Mouse (Mus musculus) adrenal gland, adult 18-20 months (tissue): Measurements from ENCODE around the gene Hspbp1. TPM values are rescaled to one million over a fixed set of nuclear protein-coding genes. Genes with fewer than 3 reads are reported as not detected.
A peak's percentile ranks its signal among the peaks of the same experiment; 100 is the strongest.

Source experiments
- DNase-seq, 2 experiments: peaks; one replicate each; pipeline ENCODE4 v3.0.0; 2021 to 2022; ENCODE audit warnings: low spot score in 2 of 2
- long read RNA-seq, 2 experiments: library from polyadenylated mRNA; stranded (forward); transcript quantifications; one replicate each; pipeline ENCODE4 v2.0.0; 2021
- total RNA-seq, 2 experiments: library from RNA; stranded (reverse); gene quantifications; 1 replicate in 1 of 2; 2 replicates in 1 of 2; pipeline ENCODE4 v1.2.3; 2021

The Hspbp1 gene
- total RNA-seq: 10 to 100 TPM; 47.8 TPM
- long read RNA-seq, experiment 1, transcript Hspbp1-201 (8 exons, 1,593 nt): major isoform, 6 of 30 reads
- long read RNA-seq, experiment 1, partial matches to known transcripts: 2 of 30 reads
- long read RNA-seq, experiment 1, other reads (novel, unspliced or antisense): 22 of 30 reads
- long read RNA-seq, experiment 2, transcript Hspbp1-201 (8 exons, 1,593 nt): major isoform, 28 of 116 reads
- long read RNA-seq, experiment 2, partial matches to known transcripts: 16 of 116 reads
- long read RNA-seq, experiment 2, other reads (novel, unspliced or antisense): 72 of 116 reads

DNA sequence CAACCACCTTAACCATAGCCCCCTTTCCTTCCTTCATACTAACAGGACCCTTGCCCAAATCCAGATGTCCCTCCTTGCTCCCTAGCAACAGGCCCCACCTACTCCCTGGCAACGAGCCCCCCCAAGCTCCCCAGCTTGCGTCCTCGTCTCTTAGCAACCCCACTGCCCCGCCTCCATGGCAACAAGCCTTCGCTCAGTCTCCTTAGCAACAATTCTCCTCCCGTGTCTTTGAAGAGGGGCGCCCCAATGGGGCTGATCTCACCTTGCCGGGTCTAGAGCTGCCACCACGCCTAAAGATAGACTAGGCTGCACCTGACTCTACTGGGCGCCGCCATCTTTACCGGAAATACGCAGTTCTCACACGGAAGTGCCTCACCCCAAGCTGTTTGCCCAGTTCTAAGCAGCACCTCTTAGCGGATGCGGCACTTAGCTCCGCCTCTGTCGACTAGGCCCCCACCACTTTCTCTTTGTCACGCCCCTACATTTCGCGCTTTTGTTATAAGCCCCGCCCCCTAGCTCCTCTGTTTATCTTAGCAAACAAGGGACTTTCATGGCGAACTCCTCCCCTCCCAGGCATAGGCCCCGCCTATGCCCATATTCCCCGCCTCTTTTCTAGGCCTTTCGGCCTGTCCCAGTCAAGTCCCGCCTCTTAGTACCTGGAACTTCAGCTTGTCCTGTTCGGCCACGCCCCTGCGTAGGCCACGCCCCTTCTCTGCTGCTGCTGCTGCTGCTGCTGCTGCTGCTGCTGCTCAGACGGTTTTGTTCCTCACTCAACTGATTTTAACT lies at the start of gene Hspbp1:
Gene Hspbp1 (minus strand): TSS at position 437 of the 786 bp plus-strand sequence.
- DNase-seq: peak; percentile 88 to 89

DNA sequence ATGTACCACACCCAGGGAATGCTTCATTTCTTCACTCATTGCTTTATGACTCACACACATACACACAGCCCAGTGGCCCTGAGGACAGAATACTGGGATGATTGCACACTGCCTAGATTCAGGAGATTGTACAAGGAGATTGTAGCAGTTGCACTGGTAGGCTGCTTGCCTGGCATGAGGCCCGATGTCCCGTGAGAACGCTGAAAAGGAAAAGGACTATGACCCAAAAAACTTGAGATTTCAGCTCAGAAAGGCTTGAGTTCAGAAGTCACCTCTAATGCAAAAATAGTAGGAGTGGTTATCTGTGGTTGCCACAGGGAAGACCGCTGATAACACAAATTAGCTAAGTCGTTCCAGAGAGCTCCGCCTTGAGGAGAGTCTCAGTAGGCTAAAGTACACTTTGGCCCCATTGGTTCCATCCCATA lies 48.1 kb upstream of the Hspbp1 start:
- DNase-seq: no peak

DNA sequence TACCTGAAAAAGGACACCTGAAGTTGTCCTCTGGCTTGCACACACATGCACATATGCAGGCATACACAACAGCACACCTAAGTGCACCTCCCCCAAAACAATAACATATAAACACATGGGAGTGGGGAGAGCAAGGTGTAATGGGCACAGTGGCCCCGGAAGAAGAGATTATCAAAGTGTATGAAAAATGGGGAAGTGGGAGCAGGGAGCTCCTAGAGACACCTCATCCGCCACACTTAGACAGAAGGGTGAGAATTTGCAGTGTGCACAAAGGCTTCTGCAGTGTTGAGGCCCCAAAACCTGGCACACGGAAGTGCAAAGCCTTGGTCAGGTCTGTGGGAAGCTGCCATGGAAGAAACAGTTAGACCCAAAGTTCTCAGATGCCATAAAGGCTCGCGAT lies 46.2 kb upstream of the Hspbp1 start:
- DNase-seq: no peak

DNA sequence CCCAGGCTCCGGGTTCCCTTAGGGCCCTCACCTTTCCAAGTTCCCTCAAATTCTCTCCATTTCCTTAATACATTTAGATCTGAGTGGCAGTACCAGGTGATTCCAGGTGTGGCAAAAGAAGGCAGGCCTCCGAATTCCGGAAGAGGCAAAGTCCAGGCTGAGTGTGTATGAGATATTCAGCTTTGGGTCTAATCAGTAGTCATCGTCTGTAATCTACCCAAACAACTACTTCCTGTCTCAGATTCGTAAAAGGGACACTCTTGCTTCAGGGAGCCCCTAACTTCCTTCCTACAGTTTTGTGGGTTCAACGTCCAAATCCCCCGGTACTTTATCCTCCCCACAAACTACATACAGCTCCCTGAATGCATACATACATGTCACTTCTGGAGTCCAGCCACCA lies 40.3 kb upstream of the Hspbp1 start, which contains the start of gene Tmem150b:
Gene Tmem150b (minus strand): TSS at position 81 of the 400 bp plus-strand sequence.
- DNase-seq: no peak

DNA sequence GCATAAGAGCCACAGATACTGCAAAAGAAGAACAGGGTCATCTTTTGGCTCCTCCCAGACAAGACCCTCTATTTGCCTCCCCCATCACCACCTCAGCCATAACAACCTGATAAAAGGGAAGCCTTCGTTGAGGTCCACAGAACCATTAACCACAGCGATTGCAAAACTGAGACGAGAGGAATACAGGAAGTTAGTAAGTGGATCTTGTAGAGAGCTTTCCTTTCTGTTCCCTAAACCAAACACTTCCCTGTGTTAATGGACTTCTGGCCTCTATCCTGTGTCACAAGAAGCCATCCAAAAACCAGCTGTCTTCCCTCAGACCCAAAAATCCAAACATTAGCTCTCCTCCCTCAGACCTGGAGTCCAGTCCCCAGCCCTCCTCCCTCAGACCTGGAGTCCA lies 39.5 kb upstream of the Hspbp1 start:
- DNase-seq: no peak

DNA sequence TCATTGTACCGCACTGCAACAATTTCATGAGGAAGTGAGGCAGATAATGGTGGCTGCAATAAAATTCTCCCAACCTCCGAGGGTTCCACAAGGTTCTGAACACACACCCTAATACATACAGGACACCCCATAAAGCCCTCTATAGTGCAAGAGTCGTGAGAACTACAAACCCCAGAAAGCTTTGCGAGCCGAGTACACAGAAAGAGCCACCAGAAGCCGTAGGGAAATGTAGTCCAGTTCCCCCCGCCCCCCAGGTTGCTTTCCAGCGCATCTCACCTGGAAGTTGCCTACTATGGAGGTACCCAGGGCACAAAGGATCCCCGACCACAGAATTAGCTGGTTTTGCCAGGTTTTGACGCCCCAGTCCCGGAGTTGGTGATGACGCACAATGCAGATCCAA lies 38.6 kb upstream of the Hspbp1 start:
- no peak for DNase-seq

DNA sequence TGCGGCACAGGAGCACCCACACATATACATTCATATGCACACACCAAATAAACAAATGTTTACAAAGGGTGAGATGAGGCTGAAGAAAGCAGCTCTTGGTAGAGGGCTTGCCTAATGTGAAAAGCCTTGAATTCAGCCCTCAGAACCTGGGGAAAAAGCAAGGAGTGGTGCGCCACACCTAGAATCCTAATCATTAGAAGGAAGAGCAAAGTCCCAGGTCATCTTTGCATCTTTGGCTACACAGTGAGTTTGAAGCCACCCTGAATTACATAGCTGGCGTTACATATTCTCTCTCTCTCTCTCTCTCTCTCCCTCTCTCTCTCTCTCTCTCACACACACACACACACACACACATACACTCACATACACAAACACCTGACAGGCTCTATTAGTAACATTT lies 34.4 kb upstream of the Hspbp1 start:
- no peak for DNase-seq

DNA sequence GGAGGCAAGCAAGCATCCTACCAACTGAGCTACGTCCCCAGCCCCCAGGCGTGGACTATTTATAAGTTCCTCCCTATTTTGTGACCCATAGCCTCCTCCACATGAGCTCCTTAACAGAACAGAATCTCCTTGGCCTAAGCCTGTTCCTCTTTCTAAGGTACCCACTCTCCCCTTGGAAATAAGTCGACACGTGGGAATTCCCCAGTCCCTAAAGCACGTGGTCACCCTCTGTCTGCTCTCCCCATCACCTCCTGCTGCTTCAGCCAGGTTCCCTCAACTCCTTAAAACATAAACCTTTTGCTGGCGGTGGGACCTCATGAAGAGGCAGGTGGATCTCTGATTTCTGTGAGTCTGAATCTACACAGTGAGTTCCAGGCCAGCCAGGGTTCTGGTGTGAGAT lies 32.1 kb upstream of the Hspbp1 start:
- DNase-seq: no peak

DNA sequence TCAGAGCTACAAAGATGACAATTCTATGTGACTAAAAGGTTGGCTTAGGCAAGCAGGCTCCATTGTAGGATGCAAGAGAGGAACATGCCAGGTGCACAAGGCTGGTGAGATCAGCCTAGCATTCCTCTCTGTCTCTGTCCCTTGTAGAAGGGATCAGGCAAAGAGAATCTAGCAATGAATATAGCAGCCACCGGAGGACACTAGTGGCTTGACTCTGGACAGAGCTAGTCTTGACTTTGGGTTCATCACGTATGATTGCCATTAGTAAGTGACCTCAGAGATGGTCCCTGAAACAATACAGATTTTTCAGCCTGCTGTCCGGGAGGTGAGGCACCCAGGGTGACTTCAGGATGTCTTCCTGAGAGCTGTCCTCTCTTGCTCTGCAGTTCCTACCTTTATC lies 27.7 kb upstream of the Hspbp1 start:
- DNase-seq: no peak

DNA sequence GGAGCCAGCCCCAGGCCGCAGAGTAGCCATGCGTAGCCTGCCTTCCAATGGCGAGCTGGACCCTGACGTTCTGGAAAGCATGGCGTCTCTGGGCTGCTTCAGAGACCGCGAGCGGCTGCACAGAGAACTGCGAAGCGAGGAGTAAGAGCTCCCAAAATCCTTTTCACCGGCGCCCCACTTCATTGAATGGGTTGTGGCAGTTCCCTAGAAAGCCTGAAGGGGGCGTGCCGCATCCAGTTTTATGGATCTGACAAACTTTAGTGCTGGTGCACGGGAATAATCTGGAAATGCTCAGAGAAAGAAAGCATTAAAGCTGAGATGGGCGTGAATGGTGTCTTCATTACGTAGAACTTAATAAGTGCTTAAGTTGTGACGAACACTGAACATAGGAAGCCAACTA lies 20.2 kb upstream of the Hspbp1 start:
- DNase-seq: peak; percentile 35 to 55

DNA sequence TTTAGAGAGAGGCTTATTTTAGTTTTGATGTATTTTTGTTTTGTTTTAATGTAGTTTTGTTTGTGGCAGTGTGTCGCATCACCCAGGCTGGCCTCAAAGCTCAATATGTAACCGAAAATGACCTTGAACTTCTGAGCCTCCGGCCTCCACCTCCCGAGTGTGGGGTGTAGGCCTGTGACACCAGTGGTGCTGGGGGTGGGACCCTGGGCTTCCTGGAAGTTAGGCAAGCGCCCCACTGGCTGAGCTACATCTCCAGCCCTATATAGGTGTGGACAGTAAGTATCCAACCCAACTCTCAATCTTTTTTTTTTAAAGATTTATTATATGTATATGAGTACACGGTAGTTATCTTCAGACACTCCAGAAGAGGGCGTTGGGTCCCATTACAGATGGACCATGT lies 18.3 kb upstream of the Hspbp1 start:
- no peak for DNase-seq

DNA sequence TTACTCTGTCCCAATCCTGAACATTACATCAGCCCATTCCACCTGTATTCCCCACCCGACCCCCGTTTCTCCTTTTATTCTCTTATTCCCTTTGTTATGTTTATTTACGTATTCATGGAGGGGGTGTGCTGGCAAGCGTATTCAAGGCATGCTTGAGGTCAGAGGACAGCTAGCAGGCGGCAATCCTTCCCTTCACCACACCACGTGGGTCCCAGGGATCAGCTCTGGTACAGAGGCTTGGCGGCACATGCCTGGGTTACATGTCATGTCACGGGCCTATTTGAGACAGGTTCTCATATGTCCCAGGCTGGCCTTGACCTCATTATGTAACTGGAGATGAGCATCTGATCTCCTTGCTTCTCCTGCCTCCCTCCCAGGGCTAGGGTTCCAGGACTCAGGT lies 17.5 kb upstream of the Hspbp1 start:
- DNase-seq: no peak

DNA sequence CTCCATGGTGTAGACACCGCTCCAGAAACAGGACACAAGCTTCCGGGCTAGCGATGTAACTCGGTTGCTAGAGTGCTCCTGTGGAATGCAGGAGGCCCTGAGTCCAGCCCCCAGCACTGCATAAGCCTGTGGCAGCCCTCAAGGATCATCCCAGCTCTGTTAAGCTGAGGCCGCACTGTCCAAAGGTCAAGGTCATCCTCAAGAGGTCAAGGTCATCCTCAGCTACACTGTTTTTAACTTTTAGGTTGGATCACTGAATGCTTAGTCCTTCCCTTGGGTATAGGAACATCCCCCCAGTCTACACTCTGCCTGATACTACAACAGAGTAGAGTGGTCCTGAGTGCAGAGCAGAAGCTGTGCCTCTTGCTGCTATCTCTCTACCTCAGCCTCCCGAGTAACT lies 8.1 kb upstream of the Hspbp1 start:
- DNase-seq: no peak

DNA sequence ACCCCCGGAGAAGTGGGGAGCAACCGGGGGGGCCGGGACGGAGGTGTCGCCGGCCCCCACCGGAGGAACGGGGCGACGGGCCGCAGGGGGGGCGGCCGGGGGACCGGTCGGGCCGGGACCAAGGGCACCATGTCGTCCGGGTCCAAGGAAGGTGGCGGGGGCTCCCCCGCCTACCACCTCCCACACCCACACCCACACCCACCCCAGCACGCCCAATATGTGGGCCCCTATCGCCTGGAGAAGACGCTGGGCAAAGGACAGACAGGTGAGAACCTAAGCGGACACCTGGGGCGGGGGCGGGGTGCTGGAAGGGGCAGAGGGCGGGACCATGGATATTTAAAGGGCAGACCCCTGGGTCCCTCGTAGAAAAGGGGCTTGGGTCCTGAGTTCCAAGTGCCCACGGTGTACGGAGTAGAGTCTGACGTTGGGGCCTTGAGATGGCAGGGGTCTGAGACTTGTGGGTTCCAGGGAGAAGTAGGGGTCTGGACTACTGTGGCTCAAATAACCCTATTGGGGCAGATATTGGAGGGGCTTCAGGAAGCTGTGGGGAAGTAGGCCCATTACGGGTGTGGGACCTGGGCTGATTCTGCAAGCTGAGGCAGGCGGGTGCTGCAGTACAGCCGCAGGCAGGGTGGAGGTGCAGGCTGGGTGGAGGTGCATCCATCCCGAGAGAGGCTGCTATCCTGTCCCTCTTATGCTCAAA lies 6.2 kb upstream of the Hspbp1 start:
- no peak for DNase-seq

DNA sequence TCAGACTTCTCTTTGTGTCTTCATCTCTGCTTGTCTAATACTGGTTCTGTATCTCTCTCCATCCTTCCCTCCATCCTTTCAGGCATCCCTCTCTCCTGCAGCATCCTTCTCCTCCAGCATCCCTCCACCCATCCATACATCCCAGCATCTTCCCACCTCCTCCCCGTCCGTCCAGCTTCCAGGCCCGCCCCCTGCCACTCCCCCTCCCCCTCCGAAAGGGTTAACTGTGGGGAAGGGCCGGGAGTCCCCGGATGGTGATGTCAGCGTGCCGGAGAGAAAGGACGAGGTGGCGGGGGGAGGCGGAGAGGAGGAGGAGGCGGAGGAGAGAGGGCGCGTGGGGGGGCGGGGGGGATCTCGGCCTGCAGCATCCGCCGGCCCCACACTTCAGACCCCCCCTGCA lies 5.5 kb upstream of the Hspbp1 start, which contains the start of gene Brsk1:
Gene Brsk1 (plus strand): TSS at position 218 of the 400 bp plus-strand sequence.
- DNase-seq: peak; percentile 36 to 53

DNA sequence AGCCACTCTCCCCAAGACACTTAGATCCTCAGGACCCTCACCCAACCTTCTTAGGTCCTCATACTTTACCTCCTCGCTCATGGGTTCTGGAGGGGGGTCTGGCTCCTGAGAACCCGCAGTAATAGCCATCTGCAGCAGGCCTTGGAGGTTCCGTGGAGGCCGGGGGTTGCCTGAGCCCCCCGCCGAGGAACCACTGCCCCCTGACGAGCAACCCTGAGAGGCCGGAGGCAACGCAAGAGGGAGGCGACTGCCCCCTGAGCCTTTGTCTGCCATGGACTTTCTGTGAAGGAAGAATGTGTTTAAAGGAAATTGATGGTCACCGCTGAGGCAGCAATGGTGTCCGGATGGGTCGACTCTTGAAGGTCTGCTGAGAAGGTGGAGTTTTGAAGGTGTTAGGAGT lies 665 bp downstream of the Hspbp1 start:
- DNase-seq: no peak

DNA sequence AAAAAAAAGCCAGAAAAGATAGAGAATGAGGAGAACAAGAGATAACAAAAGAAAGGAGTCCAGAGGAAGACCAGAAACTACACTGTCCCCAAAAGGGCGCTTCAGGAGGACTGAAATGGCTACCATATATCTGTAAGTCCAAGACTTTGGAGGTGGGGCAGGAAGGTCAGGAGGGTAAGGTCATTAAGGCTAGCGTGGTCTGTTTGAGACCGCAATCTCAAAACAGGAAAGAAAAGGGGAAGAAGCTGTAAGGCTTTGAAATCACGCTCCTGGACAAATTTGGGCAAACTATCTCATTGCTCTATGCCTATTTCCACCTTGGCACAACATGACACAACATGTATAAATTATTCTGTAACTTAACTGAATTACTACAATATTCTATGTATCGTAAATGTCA lies 1.6 kb downstream of the Hspbp1 start:
- DNase-seq: no peak

DNA sequence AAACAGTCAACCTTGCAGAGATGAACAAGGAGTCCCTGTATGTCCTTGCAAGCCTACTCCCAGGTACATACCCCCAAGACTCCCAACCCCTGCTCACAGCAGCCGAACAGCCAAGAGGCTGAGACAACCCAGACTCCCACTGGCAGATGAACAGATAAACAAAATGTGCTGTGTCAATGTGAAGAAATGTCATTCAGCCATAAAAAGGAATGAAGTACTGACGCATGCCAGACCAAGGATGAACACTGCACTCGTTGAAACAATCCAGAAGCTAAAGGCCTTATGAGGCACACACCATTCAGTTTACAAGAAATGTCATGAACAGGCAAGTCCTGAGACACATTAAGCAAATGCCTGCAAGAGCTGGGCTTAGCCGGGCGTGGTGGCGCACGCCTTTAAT lies 9.7 kb downstream of the Hspbp1 start:
- DNase-seq: no peak

DNA sequence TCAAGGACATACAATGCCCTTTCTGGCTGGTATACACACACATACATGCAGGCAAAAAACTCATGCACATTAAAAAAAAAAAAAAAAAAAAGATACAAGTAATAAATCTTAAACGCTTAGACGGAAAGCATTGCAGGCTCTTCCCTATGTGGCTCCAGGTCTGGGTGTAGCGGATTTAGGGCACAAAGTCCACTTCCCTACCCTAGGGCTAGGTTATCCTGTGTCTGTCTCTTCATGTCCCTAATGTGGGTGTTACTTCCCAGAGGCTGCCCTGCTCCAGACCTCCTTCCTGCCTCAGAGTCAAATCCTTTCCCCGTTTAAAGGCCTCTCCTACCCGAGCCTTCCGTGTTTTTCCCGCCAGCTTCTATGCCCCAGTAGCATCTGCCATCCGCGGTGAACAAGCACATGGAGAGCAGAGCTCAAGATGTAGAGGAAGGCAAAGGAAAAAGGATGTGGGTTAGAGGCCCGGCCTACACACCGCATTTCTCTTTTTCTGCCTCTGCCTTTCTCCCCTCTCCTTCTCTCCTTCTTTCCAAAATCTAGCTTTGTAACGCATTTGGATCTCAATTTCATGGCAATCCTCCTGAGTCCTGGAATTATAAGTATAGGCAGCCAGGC lies 10.6 kb downstream of the Hspbp1 start:
- DNase-seq: no peak

DNA sequence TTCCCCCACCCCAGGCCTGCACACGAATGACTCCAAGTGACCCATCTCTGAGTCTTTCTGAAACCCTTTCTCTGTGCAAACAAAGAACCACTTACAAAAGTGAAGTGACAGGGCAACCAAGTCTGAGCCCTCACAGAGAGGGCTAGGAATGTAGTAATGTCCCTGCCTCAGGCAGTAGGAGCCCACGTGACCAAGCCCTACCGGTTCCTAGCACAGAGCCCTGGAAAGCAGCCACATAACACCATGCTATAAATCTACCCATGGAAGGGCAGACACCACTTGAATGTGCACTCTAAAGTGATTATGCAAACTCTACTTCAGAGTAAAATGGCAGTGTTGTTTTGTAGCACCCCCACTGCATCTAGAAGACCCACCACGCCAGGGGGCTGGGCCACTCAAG lies 12.9 kb downstream of the Hspbp1 start:
- no peak for DNase-seq

DNA sequence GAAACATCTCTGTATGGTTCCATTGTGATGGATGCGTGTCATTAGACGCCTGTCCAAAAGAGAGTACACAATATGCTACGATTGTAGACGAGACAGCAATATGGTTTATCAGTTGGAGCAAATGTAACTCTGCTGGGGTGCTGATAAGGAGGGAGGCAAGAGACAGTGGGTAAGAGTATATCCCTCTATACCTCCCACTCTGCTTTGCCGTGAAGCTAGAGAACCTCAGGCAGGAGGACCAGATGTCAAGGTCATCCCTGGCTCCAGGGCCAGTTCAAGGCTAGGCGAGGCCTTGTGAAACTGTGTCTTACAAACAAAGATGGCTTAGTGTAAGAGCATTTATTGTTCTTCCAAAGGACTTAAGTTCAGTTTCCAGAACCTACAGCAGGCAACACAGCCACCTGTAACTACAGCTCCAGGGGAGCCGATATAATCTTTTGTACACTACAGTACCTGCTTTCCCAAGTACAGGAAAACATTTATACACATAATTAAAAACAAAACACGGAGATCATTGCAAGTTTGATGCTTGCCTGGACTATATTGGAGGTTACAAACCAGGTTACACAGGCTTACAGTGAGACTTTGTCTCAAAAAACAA lies 14.1 kb downstream of the Hspbp1 start:
- DNase-seq: no peak
